Mouse (Mus musculus): ENCODE measurements around the gene Mecom. TPM values are rescaled to one million over a fixed set of nuclear protein-coding genes. Genes with fewer than 3 reads are reported as not detected.

The Mecom gene
- polyA plus RNA-seq, 1 experiment, result 74.4 TPM

GRCm38 (mm10) chr3:30010889-30011288, 536.9 kb downstream of the Mecom start:
- Histone ChIP-seq H3K27ac (ENCODE audit: insufficient read depth, low read length) (peak overlapping the region; percentile 91), H3K4me1 (ENCODE audit: control insufficient read depth, insufficient read depth, low read length) (peaks cover 3% of the 10 kb centered on the region; the same call in 1 of the 2 replicates), H3K4me3 (ENCODE audit: insufficient read depth, low read length) (peak overlapping the region; percentile 93)
- TF ChIP-seq CTCF (IDR thresholded peaks at IDR 0.05; ENCODE audit: borderline replicate concordance, insufficient read depth, low read length), result no peak
- TF ChIP-seq POLR2A (IDR thresholded peaks at IDR 0.05; ENCODE audit: low read depth, low read length), result no peak

- peak overlapping the region; percentile 41 for H3K4me3 ChIP-seq (ENCODE audit: insufficient read depth, low read length)
- H3K4me1 ChIP-seq (ENCODE audit: control insufficient read depth, insufficient read depth, low read length), result peaks cover 3% of the 10 kb centered on the region; the same call in 1 of the 2 replicates
- no peak for TF ChIP-seq CTCF (IDR thresholded peaks at IDR 0.05; ENCODE audit: borderline replicate concordance, insufficient read depth, low read length)
- 0 out of 2 replicates have a peak overlapping the region, but pooled peaks have one; percentile 16 for H3K27ac ChIP-seq (ENCODE audit: insufficient read depth, low read length)
Measured at GRCm38 (mm10) chr3:30009596-30009995, 538.2 kb downstream of the Mecom start.

GRCm38 (mm10) chr3:30004888-30005405, 542.9 kb downstream of the Mecom start:
- Histone ChIP-seq H3K4me3 (ENCODE audit: insufficient read depth, low read length) (no peak overlapping the region), H3K4me1 (ENCODE audit: control insufficient read depth, insufficient read depth, low read length) (no peaks in the 10 kb centered on the region; the same call in 1 of the 2 replicates), H3K27ac (ENCODE audit: insufficient read depth, low read length) (no peak overlapping the region)
- TF ChIP-seq POLR2A (IDR thresholded peaks at IDR 0.05; ENCODE audit: low read depth, low read length) (no peak), CTCF (IDR thresholded peaks at IDR 0.05; ENCODE audit: borderline replicate concordance, insufficient read depth, low read length) (no peak)

- TF ChIP-seq CTCF (IDR thresholded peaks at IDR 0.05; ENCODE audit: borderline replicate concordance, insufficient read depth, low read length), result no peak
- TF ChIP-seq POLR2A (IDR thresholded peaks at IDR 0.05; ENCODE audit: low read depth, low read length), result no peak
- H3K4me3 ChIP-seq (ENCODE audit: insufficient read depth, low read length), result no peak overlapping the region
- no peaks in the 10 kb centered on the region for H3K4me1 ChIP-seq (ENCODE audit: control insufficient read depth, insufficient read depth, low read length)
- H3K27ac ChIP-seq (ENCODE audit: insufficient read depth, low read length), result no peak overlapping the region
Measured at GRCm38 (mm10) chr3:30000260-30000659, 547.5 kb downstream of the Mecom start.

- no peaks in the 10 kb centered on the region for H3K4me1 ChIP-seq (ENCODE audit: control insufficient read depth, insufficient read depth, low read length)
- TF ChIP-seq POLR2A (IDR thresholded peaks at IDR 0.05; ENCODE audit: low read depth, low read length) (no peak), CTCF (IDR thresholded peaks at IDR 0.05; ENCODE audit: borderline replicate concordance, insufficient read depth, low read length) (no peak)
- no peak overlapping the region for H3K4me3 ChIP-seq (ENCODE audit: insufficient read depth, low read length)
Measured at GRCm38 (mm10) chr3:29999035-29999434, 548.8 kb downstream of the Mecom start.

GRCm38 (mm10) chr3:29997068-29997467, 550.7 kb downstream of the Mecom start:
- Histone ChIP-seq H3K4me3 (ENCODE audit: insufficient read depth, low read length) (no peak overlapping the region), H3K4me1 (ENCODE audit: control insufficient read depth, insufficient read depth, low read length) (no peaks in the 10 kb centered on the region), H3K27ac (ENCODE audit: insufficient read depth, low read length) (no peak overlapping the region)
- no peak for TF ChIP-seq CTCF (IDR thresholded peaks at IDR 0.05; ENCODE audit: borderline replicate concordance, insufficient read depth, low read length)
- no peak for TF ChIP-seq POLR2A (IDR thresholded peaks at IDR 0.05; ENCODE audit: low read depth, low read length)

More at GRCm38 (mm10) chr3:29999035-29999434, 548.8 kb downstream of the Mecom start:
- no peak overlapping the region for H3K27ac ChIP-seq (ENCODE audit: insufficient read depth, low read length)

GRCm38 (mm10) chr3:29993346-29993745, 554.5 kb downstream of the Mecom start:
- no peak overlapping the region for H3K27ac ChIP-seq (ENCODE audit: insufficient read depth, low read length)
- TF ChIP-seq POLR2A (IDR thresholded peaks at IDR 0.05; ENCODE audit: low read depth, low read length), result no peak
- no peak for TF ChIP-seq CTCF (IDR thresholded peaks at IDR 0.05; ENCODE audit: borderline replicate concordance, insufficient read depth, low read length)

GRCm38 (mm10) chr3:29991523-29991922, 556.3 kb downstream of the Mecom start:
- no peak overlapping the region for H3K4me3 ChIP-seq (ENCODE audit: insufficient read depth, low read length)
- H3K27ac ChIP-seq (ENCODE audit: insufficient read depth, low read length), result no peak overlapping the region
- H3K4me1 ChIP-seq (ENCODE audit: control insufficient read depth, insufficient read depth, low read length), result no peaks in the 10 kb centered on the region
- TF ChIP-seq POLR2A (IDR thresholded peaks at IDR 0.05; ENCODE audit: low read depth, low read length), result no peak

More at GRCm38 (mm10) chr3:29993346-29993745, 554.5 kb downstream of the Mecom start:
- Histone ChIP-seq H3K4me3 (ENCODE audit: insufficient read depth, low read length) (no peak overlapping the region), H3K4me1 (ENCODE audit: control insufficient read depth, insufficient read depth, low read length) (no peaks in the 10 kb centered on the region)

- H3K27ac ChIP-seq (ENCODE audit: insufficient read depth, low read length), result no peak overlapping the region
Measured at GRCm38 (mm10) chr3:29984431-29984830, 563.4 kb downstream of the Mecom start.

GRCm38 (mm10) chr3:29981259-29981910, 566.4 kb downstream of the Mecom start:
- Histone ChIP-seq H3K27ac (ENCODE audit: insufficient read depth, low read length) (no peak overlapping the region), H3K4me3 (ENCODE audit: insufficient read depth, low read length) (no peak overlapping the region), H3K4me1 (ENCODE audit: control insufficient read depth, insufficient read depth, low read length) (no peaks in the 10 kb centered on the region)
- TF ChIP-seq CTCF (IDR thresholded peaks at IDR 0.05; ENCODE audit: borderline replicate concordance, insufficient read depth, low read length) (no peak), POLR2A (IDR thresholded peaks at IDR 0.05; ENCODE audit: low read depth, low read length) (no peak)

More at GRCm38 (mm10) chr3:29984431-29984830, 563.4 kb downstream of the Mecom start:
- Histone ChIP-seq H3K4me3 (ENCODE audit: insufficient read depth, low read length) (no peak overlapping the region), H3K4me1 (ENCODE audit: control insufficient read depth, insufficient read depth, low read length) (no peaks in the 10 kb centered on the region)
- TF ChIP-seq POLR2A (IDR thresholded peaks at IDR 0.05; ENCODE audit: low read depth, low read length) (no peak), CTCF (IDR thresholded peaks at IDR 0.05; ENCODE audit: borderline replicate concordance, insufficient read depth, low read length) (no peak)
